ENCODE assay signal across 8 mouse cellular contexts in the genomic region with DNA sequence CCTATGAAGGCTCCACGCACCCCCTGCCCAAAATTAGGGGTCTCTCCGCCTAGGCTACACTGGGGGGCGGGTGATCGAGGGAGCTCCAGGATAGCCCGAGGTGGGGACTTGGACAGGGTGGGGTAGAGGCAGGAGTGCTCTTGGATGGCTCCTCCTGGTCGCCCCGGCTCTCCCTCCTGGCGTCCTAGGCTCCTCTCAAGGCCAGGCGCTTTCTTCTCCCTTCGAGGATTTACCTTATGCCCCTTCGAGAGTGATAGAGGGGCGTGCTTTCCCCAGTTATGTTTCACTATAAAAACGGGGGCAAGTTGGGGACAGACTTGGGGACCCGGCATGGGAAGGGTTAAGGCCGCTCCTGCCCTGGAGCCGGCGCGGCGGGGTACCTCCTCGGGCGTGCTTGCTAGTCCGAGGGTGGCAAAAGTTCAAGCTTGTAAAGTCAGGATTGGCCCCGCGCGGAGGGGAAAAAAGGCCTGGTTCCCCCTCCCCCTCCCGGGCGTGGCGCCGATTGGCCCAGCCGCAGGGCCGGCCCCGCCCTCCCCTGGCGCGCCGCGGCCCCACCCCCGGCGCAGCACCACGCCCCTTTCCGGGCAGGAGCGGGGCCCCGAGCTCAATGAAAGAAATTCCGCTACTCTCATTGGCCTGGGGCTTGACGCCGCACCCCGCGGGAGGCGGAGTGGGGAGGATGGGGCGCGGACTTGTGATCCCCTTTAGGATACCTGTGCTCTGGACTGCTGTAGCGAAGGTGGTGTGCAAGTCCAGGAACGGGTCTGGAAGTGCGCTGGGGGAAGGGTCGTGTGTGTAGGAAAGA. TPM values are rescaled to one million over a fixed set of nuclear protein-coding genes. Genes with fewer than 3 reads are reported as not detected.
DNase-seq lines count a peak whose midpoint lies in the region; ATAC-seq and TF ChIP-seq lines count a peak whose summit lies in the region.

No protein-coding gene starts in this region.

- no peaks in the 10 kb centered on the region for H3K36me3 ChIP-seq in embryonic facial prominence, embryonic 13.5 days
- no peaks in the 10 kb centered on the region for H3K36me3 ChIP-seq in heart, adult 2 months (ENCODE audit: control insufficient read depth, insufficient read depth, low read length)
- no peaks in the 10 kb centered on the region for H3K36me3 ChIP-seq in kidney, adult 2 months (ENCODE audit: control insufficient read depth, insufficient read depth, low read length)
- no peaks in the 10 kb centered on the region for H3K36me3 ChIP-seq in limb, embryonic 12.5 days
- H3K36me3 ChIP-seq in midbrain, embryonic 14.5 days (ENCODE audit: control insufficient read depth, insufficient read depth, low read length), result no peaks in the 10 kb centered on the region

- under 1% methylated on average over 54 of the region's 54 CpGs for WGBS in embryonic facial prominence, embryonic 13.5 days
- WGBS in heart, adult 2 months, result under 1% methylated on average over 52 of the region's 54 CpGs
- under 1% methylated on average over 52 of the region's 54 CpGs for WGBS in kidney, adult 2 months
- WGBS in limb, embryonic 12.5 days, result under 1% methylated on average over 54 of the region's 54 CpGs
- under 1% methylated on average over 48 of the region's 54 CpGs for whole genome bisulfite sequencing in midbrain, embryonic 14.5 days

- peak overlapping the region; percentile 98 for H3K4me2 ChIP-seq in embryonic facial prominence, embryonic 13.5 days
- peak overlapping the region; percentile 96 for H3K4me2 ChIP-seq in limb, embryonic 12.5 days
- H3K4me2 ChIP-seq in midbrain, embryonic 14.5 days (ENCODE audit: low read length), result peak overlapping the region; percentile 92

- H3K27me3 ChIP-seq in embryonic facial prominence, embryonic 13.5 days, result no peaks in the 10 kb centered on the region
- H3K27me3 ChIP-seq in heart, adult 2 months (ENCODE audit: control insufficient read depth, insufficient read depth, low read length), result no peaks in the 10 kb centered on the region
- H3K27me3 ChIP-seq in kidney, adult 2 months (replicated peaks; ENCODE audit: control insufficient read depth, insufficient read depth, low read length), result no peaks in the 10 kb centered on the region
- no peaks in the 10 kb centered on the region for H3K27me3 ChIP-seq in limb, embryonic 12.5 days
- peaks cover 25% of the 10 kb centered on the region for H3K27me3 ChIP-seq in midbrain, embryonic 14.5 days (ENCODE audit: control insufficient read depth, insufficient read depth, low read length)

- intact Hi-C loops in heart, adult 2 months (cut with DNase I), result loop anchor here (2.0 kb wide), 1 partner anchor 54 kb away; no protein-coding TSS in a partner anchor

- TF ChIP-seq EP300 in heart, adult 2 months (IDR thresholded peaks at IDR 0.05; ENCODE audit: insufficient read depth, low read depth, low read length), result no peak

- DNase-seq in 3T3-L1 (ENCODE audit: low read depth, low spot score), result peak; percentile 96
- peak; percentile 98 for DNase-seq in adrenal gland, postnatal 25 days
- DNase-seq in heart, adult 2 months, result peak; percentile 95 to 97
- peak; percentile 99 for DNase-seq in kidney, adult 2 months
- peak; percentile 89 for DNase-seq in midbrain, embryonic 14.5 days
- peak; percentile 79 to 87 for DNase-seq in spleen, adult 18-20 months

- H3K9ac ChIP-seq in embryonic facial prominence, embryonic 13.5 days, result peak overlapping the region; percentile 99
- peak overlapping the region; percentile 53 for H3K9ac ChIP-seq in heart, adult 2 months (ENCODE audit: low read depth, low read length)
- H3K9ac ChIP-seq in limb, embryonic 12.5 days (replicated peaks), result peak overlapping the region; percentile 51
- peak overlapping the region; percentile 26; the same call in 1 of the 2 replicates for H3K9ac ChIP-seq in midbrain, embryonic 14.5 days (replicated peaks; ENCODE audit: low read length)

- peaks cover 27% of the 10 kb centered on the region for H3K4me1 ChIP-seq in embryonic facial prominence, embryonic 13.5 days
- peaks cover 7% of the 10 kb centered on the region for H3K4me1 ChIP-seq in heart, adult 2 months (ENCODE audit: control insufficient read depth, insufficient read depth, low read length)
- peaks cover 2% of the 10 kb centered on the region; the same call in 1 of the 2 replicates for H3K4me1 ChIP-seq in kidney, adult 2 months (ENCODE audit: control insufficient read depth, insufficient read depth, low read length)
- peaks cover 43% of the 10 kb centered on the region for H3K4me1 ChIP-seq in limb, embryonic 12.5 days (replicated peaks)
- peaks cover 44% of the 10 kb centered on the region for H3K4me1 ChIP-seq in midbrain, embryonic 14.5 days (ENCODE audit: control insufficient read depth, insufficient read depth, low read length)

- peak overlapping the region; percentile 99 for H3K27ac ChIP-seq in embryonic facial prominence, embryonic 13.5 days
- H3K27ac ChIP-seq in heart, adult 2 months, result peak overlapping the region; percentile 78
- H3K27ac ChIP-seq in kidney, adult 2 months (ENCODE audit: insufficient read depth, low read depth, low read length), result peak overlapping the region; percentile 84
- peak overlapping the region; percentile 98 for H3K27ac ChIP-seq in limb, embryonic 12.5 days
- H3K27ac ChIP-seq in midbrain, embryonic 14.5 days (replicated peaks; ENCODE audit: low read depth, low read length), result peak overlapping the region; percentile 57; the same call in 1 of the 2 replicates

- no peaks in the 10 kb centered on the region; the same call in 1 of the 2 replicates for H3K79me2 ChIP-seq in heart, adult 2 months (replicated peaks; ENCODE audit: control insufficient read depth, insufficient read depth, low read length)

- peak; percentile 70 for ATAC-seq in embryonic facial prominence, embryonic 13.5 days (ENCODE audit: insufficient number of reproducible peaks, insufficient read depth, low FRiP score, low TSS enrichment, low read depth)
- peak; percentile 53 for ATAC-seq in limb, embryonic 12.5 days (ENCODE audit: insufficient number of reproducible peaks, insufficient read depth, low FRiP score, low TSS enrichment, low read depth)
- peak; percentile 66 for ATAC-seq in midbrain, embryonic 14.5 days (ENCODE audit: low FRiP score, low TSS enrichment)

- H3K4me3 ChIP-seq in embryonic facial prominence, embryonic 13.5 days, result peak overlapping the region; percentile 99
- peak overlapping the region; percentile 60 for H3K4me3 ChIP-seq in heart, adult 2 months
- H3K4me3 ChIP-seq in kidney, adult 2 months (ENCODE audit: insufficient read depth, low read depth, low read length), result peak overlapping the region; percentile 65
- H3K4me3 ChIP-seq in limb, embryonic 12.5 days (replicated peaks), result peak overlapping the region; percentile 96
- peak overlapping the region; percentile 49 for H3K4me3 ChIP-seq in midbrain, embryonic 14.5 days (replicated peaks; ENCODE audit: low read depth, low read length)

- peak; percentile 31 for TF ChIP-seq CTCF in heart, adult 2 months (IDR thresholded peaks at IDR 0.05)
- TF ChIP-seq CTCF in kidney, adult 2 months (conservative IDR thresholded peaks at IDR 0.05; ENCODE audit: insufficient read depth, insufficient read length, low read depth, low read length), result no peak

- TF ChIP-seq POLR2A in heart, adult 2 months (IDR thresholded peaks at IDR 0.05; ENCODE audit: insufficient read depth, low read depth, low read length), result peak; percentile 67; the same call in 1 of the 2 replicates
- no peak for TF ChIP-seq POLR2A in kidney, adult 2 months (IDR thresholded peaks at IDR 0.05; ENCODE audit: low read depth, low read length)

- H3K9me3 ChIP-seq in embryonic facial prominence, embryonic 13.5 days, result no peaks in the 10 kb centered on the region
- H3K9me3 ChIP-seq in limb, embryonic 12.5 days, result no peaks in the 10 kb centered on the region
- no peaks in the 10 kb centered on the region for H3K9me3 ChIP-seq in midbrain, embryonic 14.5 days (ENCODE audit: control insufficient read depth, low read length)

RNA-seq across cellular contexts. Expression of gene Smad6, which starts 0.9 kb away (rescaled TPM):
- total RNA-seq in adrenal gland, postnatal 25 days (2021), result 12.9 and 13.6 TPM in 2 replicates
- 16.7 and 17.4 TPM in 2 replicates for polyA plus RNA-seq in embryonic facial prominence, embryonic 13.5 days (2015; fragmentation: Nextera tagmentation; extraction: Ambion mirVana)
- 10 to 100 TPM; 11.0 to 15.1 TPM for total RNA-seq in heart, adult 2 months (2021)
- polyA plus RNA-seq in heart, adult 2 months (2012; rRNA removed), result 9.6 and 14.7 TPM in 2 replicates
- polyA plus RNA-seq in kidney, adult 2 months (2012; rRNA removed), result 15.9 and 22.8 TPM in 2 replicates
- 23.5 and 23.9 TPM in 2 replicates for polyA plus RNA-seq in limb, embryonic 12.5 days (2016; fragmentation: Nextera tagmentation; extraction: Ambion mirVana)
- 0.67 and 2.0 TPM in 2 replicates for polyA plus RNA-seq in midbrain, embryonic 14.5 days (2014; fragmentation: Nextera tagmentation; extraction: Ambion mirVana)

Comparison
In these comparisons a context has a peak if more than half of its experiments do, and no peak if none do; other contexts are left out.
1. Peak in every context shown above with its lines: DNase-seq, ATAC-seq, H3K4me3 ChIP-seq and H3K27ac ChIP-seq.
2. H3K4me3 ChIP-seq: peak in every context shown above with its lines; median percentile 99 in embryonic facial prominence, embryonic 13.5 days; 96 in limb, embryonic 12.5 days; 65 in kidney, adult 2 months; 60 in heart, adult 2 months; 49 in midbrain, embryonic 14.5 days.
3. H3K9ac ChIP-seq: peak in every context shown above with its lines; median percentile 99 in embryonic facial prominence, embryonic 13.5 days; 53 in heart, adult 2 months; 51 in limb, embryonic 12.5 days; 26 in midbrain, embryonic 14.5 days.